Mouse (Mus musculus) heart, embryonic 16.5 days (tissue): ENCODE measurements at regions not wholly inside any gene's neighbourhood (a gene's known extent, or its start where the extent isn't known, plus 50 kb on each side); places are given as distances from the start of the nearest gene placed in this dataset.
"Not testable (repeated sequence)": the region's sequence is repeated elsewhere in the genome, so short reads cannot be mapped to it uniquely, and the experiment has no call there.

ENCODE experiments used
- ATAC-seq: fragments of 200-750 bp; cut with Nextera tagmentation; replicated peaks from 2 replicates; pipeline ENCODE4 v1.8.0; 2017; ENCODE audit warnings: moderate number of reproducible peaks; ENCODE audit not compliant: insufficient read depth, low FRiP score; ENCODE audit errors: extremely low read depth
- H3K27ac ChIP-seq: fragments of 300-500 bp; sonication (generic); 2 replicates; pipeline ENCODE4 v1.5.1; 2014; ENCODE audit warnings: mild to moderate bottlenecking, low read length, control low read depth, moderate library complexity
- H3K27me3 ChIP-seq: fragments of 300-500 bp; sonication (generic); 2 replicates; pipeline ENCODE4 v1.6.1; 2014; ENCODE audit warnings: low read length, mixed read lengths; ENCODE audit not compliant: control insufficient read depth, insufficient read depth
- H3K36me3 ChIP-seq: fragments of 300-500 bp; sonication (generic); 2 replicates; pipeline ENCODE4 v1.6.1; 2014; ENCODE audit not compliant: control insufficient read depth, insufficient read depth
- H3K4me1 ChIP-seq: fragments of 300-500 bp; sonication (generic); 2 replicates; pipeline ENCODE4 v1.6.1; 2014; ENCODE audit warnings: low read length, mixed read lengths; ENCODE audit not compliant: control insufficient read depth, insufficient read depth
- H3K4me2 ChIP-seq: fragments of 300-500 bp; sonication (generic); 2 replicates; pipeline ENCODE4 v1.6.1; 2014; ENCODE audit warnings: low read depth, mild to moderate bottlenecking, control low read depth, low read length
- H3K4me3 ChIP-seq: fragments of 300-500 bp; sonication (generic); 2 replicates; pipeline ENCODE4 v1.5.1; 2014; ENCODE audit warnings: mild to moderate bottlenecking, control low read depth, low read length
- H3K9ac ChIP-seq: fragments of 300-500 bp; sonication (generic); 2 replicates; pipeline ENCODE4 v1.6.1; 2014; ENCODE audit warnings: low read length, control low read depth
- H3K9me3 ChIP-seq: fragments of 300-500 bp; sonication (generic); replicated peaks from 2 replicates; pipeline ENCODE4 v1.6.1; 2016; ENCODE audit warnings: low read length; ENCODE audit not compliant: control insufficient read depth
- WGBS: fragments of 180-500 bp; shearing (Covaris S2); extraction: QIAGEN DNeasy Blood & Tissue Kit; methylation state at CpG from one replicate; pipeline ENCODE4 v1.1.7; 2014; 5-methylcytosine and 5-hydroxymethylcytosine counted together

- Histone ChIP-seq H3K4me1 (no peaks in the 10 kb centered on the region), H3K9ac (no peak overlapping the region), H3K4me2 (no peak overlapping the region), H3K27me3 (no peaks in the 10 kb centered on the region), H3K4me3 (no peak overlapping the region), H3K36me3 (no peaks in the 10 kb centered on the region), H3K27ac (no peak overlapping the region), H3K9me3 (no peaks in the 10 kb centered on the region)
- 52% methylated on average over 3 of the region's 3 CpGs for WGBS
- no peak for ATAC-seq
These were observed 188.8 kb upstream of the Dmac1 start for GRCm38 (mm10) chr4:75466880-75467327.

GRCm38 (mm10) chr4:75463579-75463978 lies 185.5 kb upstream of the Dmac1 start:
- H3K4me1 ChIP-seq = no peaks in the 10 kb centered on the region
- no peak overlapping the region for H3K27ac ChIP-seq
- no peaks in the 10 kb centered on the region for H3K36me3 ChIP-seq
- ATAC-seq = no peak
- 89% methylated on average over 5 of the region's 5 CpGs for WGBS
- H3K9ac ChIP-seq = no peak overlapping the region
- no peak overlapping the region for H3K4me2 ChIP-seq
- no peaks in the 10 kb centered on the region for H3K27me3 ChIP-seq
- no peaks in the 10 kb centered on the region for H3K9me3 ChIP-seq
- no peak overlapping the region for H3K4me3 ChIP-seq

GRCm38 (mm10) chr4:75449478-75449877 lies 171.4 kb upstream of the Dmac1 start:
- Histone ChIP-seq H3K27me3 (no peaks in the 10 kb centered on the region), H3K4me1 (no peaks in the 10 kb centered on the region), H3K4me3 (no peak overlapping the region), H3K27ac (no peak overlapping the region), H3K36me3 (no peaks in the 10 kb centered on the region), H3K9me3 (0 out of 2 replicates have a peak, but pooled peaks cover 3% of the 10 kb centered on the region), H3K9ac (no peak overlapping the region), H3K4me2 (no peak overlapping the region)
- WGBS = 65% methylated on average over 4 of the region's 4 CpGs
- no peak for ATAC-seq

GRCm38 (mm10) chr4:75423296-75423695 lies 145.2 kb upstream of the Dmac1 start:
- H3K4me3 ChIP-seq = no peak overlapping the region
- H3K4me2 ChIP-seq = no peak overlapping the region
- H3K27ac ChIP-seq = no peak overlapping the region
- no peak for ATAC-seq
- H3K4me1 ChIP-seq = no peaks in the 10 kb centered on the region
- H3K27me3 ChIP-seq = no peaks in the 10 kb centered on the region
- H3K9ac ChIP-seq = no peak overlapping the region
- H3K9me3 ChIP-seq = no peaks in the 10 kb centered on the region
- H3K36me3 ChIP-seq = no peaks in the 10 kb centered on the region

- not testable (repeated sequence) for H3K4me2 ChIP-seq, H3K4me1 ChIP-seq, H3K36me3 ChIP-seq, H3K9me3 ChIP-seq, H3K4me3 ChIP-seq, ATAC-seq, H3K9ac ChIP-seq, H3K27me3 ChIP-seq, H3K27ac ChIP-seq
- WGBS = 76% methylated on average over 3 of the region's 3 CpGs
These were observed 122.6 kb upstream of the Dmac1 start for GRCm38 (mm10) chr4:75400754-75401153.

- Histone ChIP-seq H3K4me2 (no peak overlapping the region), H3K36me3 (no peaks in the 10 kb centered on the region), H3K9me3 (no peaks in the 10 kb centered on the region), H3K9ac (no peak overlapping the region), H3K27ac (no peak overlapping the region), H3K27me3 (no peaks in the 10 kb centered on the region), H3K4me1 (no peaks in the 10 kb centered on the region), H3K4me3 (no peak overlapping the region)
- no peak for ATAC-seq
These were observed 116.9 kb upstream of the Dmac1 start for GRCm38 (mm10) chr4:75394992-75395391.

- Histone ChIP-seq H3K36me3 (no peaks in the 10 kb centered on the region), H3K27ac (no peak overlapping the region), H3K4me1 (no peaks in the 10 kb centered on the region), H3K9ac (no peak overlapping the region), H3K4me2 (no peak overlapping the region), H3K27me3 (no peaks in the 10 kb centered on the region), H3K4me3 (no peak overlapping the region), H3K9me3 (no peaks in the 10 kb centered on the region)
- ATAC-seq = no peak
- WGBS = 62% methylated on average over 2 of the region's 2 CpGs
These were observed 116.2 kb upstream of the Dmac1 start for GRCm38 (mm10) chr4:75394264-75394663.

GRCm38 (mm10) chr4:75386271-75386938 lies 108.3 kb upstream of the Dmac1 start:
- no peak overlapping the region for H3K4me3 ChIP-seq
- no peak for ATAC-seq
- no peaks in the 10 kb centered on the region for H3K9me3 ChIP-seq
- H3K4me1 ChIP-seq = no peaks in the 10 kb centered on the region; the same call in 1 of the 2 replicates
- no peaks in the 10 kb centered on the region for H3K36me3 ChIP-seq
- H3K27ac ChIP-seq = no peak overlapping the region
- no peak overlapping the region for H3K9ac ChIP-seq
- no peaks in the 10 kb centered on the region for H3K27me3 ChIP-seq
- 66% methylated on average over 3 of the region's 3 CpGs for WGBS
- H3K4me2 ChIP-seq = no peak overlapping the region

- Histone ChIP-seq H3K4me1 (no peaks in the 10 kb centered on the region), H3K27ac (no peak overlapping the region), H3K4me3 (no peak overlapping the region), H3K9ac (no peak overlapping the region), H3K4me2 (no peak overlapping the region), H3K9me3 (no peaks in the 10 kb centered on the region), H3K27me3 (no peaks in the 10 kb centered on the region), H3K36me3 (no peaks in the 10 kb centered on the region)
- ATAC-seq = no peak
- 75% methylated on average over 2 of the region's 2 CpGs for WGBS
These were observed 81.4 kb upstream of the Dmac1 start for GRCm38 (mm10) chr4:75359496-75359895.
